Mouse (Mus musculus): ENCODE measurements at regions not wholly inside any gene's neighbourhood (a gene's known extent, or its start where the extent isn't known, plus 50 kb on each side); places are given as distances from the start of the nearest gene placed in this dataset.

DNA sequence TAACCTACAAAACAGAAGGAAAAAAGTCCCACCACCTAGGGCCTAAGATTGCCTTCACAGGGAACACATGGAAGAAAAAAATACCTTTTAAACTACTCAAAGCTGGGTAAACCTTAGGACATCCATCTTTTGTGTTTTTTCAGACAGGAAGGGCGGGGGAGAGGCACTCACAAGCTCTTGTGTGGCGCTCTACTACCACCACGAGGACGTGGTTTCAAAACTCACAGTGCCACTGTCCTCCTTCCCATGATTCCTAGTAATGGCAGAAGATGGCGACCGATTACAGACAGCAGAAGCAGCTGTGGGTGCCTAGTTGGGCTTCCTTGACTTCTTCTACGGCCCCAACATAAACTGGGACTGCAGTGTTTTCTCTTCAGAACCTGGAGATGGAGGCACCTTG lies 179.3 kb upstream of the Olfr1324 start:
- TF ChIP-seq CTCF (IDR thresholded peaks at IDR 0.05) (peak; percentile 72), EP300 (IDR thresholded peaks at IDR 0.05) (no peak)
